In the genomic region with DNA sequence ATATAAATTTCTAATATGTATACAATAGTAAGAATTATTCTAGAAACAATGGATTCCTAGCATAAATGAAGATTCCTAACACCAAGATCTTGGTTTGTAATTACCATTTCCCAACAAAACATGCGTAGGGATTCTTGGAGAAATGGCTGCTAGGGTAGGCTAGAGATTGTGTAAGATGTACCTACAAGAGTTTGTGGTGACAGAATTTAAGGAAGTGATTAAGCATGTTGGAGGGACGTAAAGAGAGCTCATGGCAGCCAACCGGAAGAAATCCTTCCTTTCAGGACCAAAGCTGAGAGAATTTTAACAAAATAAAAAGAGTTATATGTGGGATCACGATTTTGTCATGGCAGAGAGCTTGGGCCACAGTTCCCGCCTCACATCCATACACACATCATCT, we compare ENCODE assay signal across 31 mouse cellular contexts.
"Had no signal": no experiment of that assay in that cellular context is flagged by ENCODE, and none has a peak within 500 bp of the region (broad histone marks: within the 10 kb centered on the region; RNA-seq: fewer than 3 reads in every experiment).

No protein-coding gene starts in this region.

- H3K27ac ChIP-seq: limb, embryonic 10.5 days; limb, embryonic 12.5 days; limb, embryonic 13.5 days; limb, embryonic 15.5 days; liver, embryonic 12.5 days; liver, embryonic 13.5 days; liver, embryonic 14.5 days; liver, embryonic 15.5 days; lung, embryonic 15.5 days; macrophage; midbrain, embryonic 10.5 days; midbrain, embryonic 12.5 days; midbrain, embryonic 13.5 days; midbrain, embryonic 15.5 days; neural tube, embryonic 12.5 days had no signal

- H3K9ac ChIP-seq: limb, embryonic 12.5 days; limb, embryonic 13.5 days; limb, embryonic 15.5 days; liver, embryonic 12.5 days; liver, embryonic 13.5 days; liver, embryonic 14.5 days; liver, embryonic 15.5 days; liver, postnatal 0 days; lung, embryonic 14.5 days; lung, embryonic 15.5 days; midbrain, embryonic 12.5 days; midbrain, embryonic 13.5 days; midbrain, embryonic 15.5 days; neural tube, embryonic 12.5 days had no signal

- H3K9me3 ChIP-seq: limb, embryonic 10.5 days; limb, embryonic 12.5 days; limb, embryonic 13.5 days; limb, embryonic 15.5 days; liver, embryonic 12.5 days; liver, embryonic 13.5 days; liver, embryonic 15.5 days; lung, embryonic 15.5 days; megakaryocyte, embryonic 14.5 days; midbrain, embryonic 10.5 days; midbrain, embryonic 12.5 days; midbrain, embryonic 13.5 days; midbrain, embryonic 15.5 days; neural tube, embryonic 12.5 days had no signal

- H3K36me3 ChIP-seq: limb, embryonic 10.5 days; limb, embryonic 12.5 days; limb, embryonic 13.5 days; limb, embryonic 15.5 days; liver, embryonic 12.5 days; liver, embryonic 13.5 days; liver, embryonic 15.5 days; lung, embryonic 15.5 days; midbrain, embryonic 10.5 days; midbrain, embryonic 12.5 days; midbrain, embryonic 13.5 days; midbrain, embryonic 15.5 days; neural tube, embryonic 12.5 days had no signal

- H3K27me3 ChIP-seq: limb, embryonic 12.5 days; limb, embryonic 13.5 days; limb, embryonic 15.5 days; liver, embryonic 12.5 days; liver, embryonic 13.5 days; liver, embryonic 15.5 days; lung, embryonic 15.5 days; midbrain, embryonic 12.5 days; midbrain, embryonic 13.5 days; midbrain, embryonic 15.5 days; neural tube, embryonic 12.5 days had no signal

- H3K4me2 ChIP-seq: limb, embryonic 13.5 days; limb, embryonic 15.5 days; liver, embryonic 11.5 days; liver, embryonic 12.5 days; liver, embryonic 13.5 days; liver, embryonic 15.5 days; lung, embryonic 14.5 days; lung, embryonic 15.5 days; midbrain, embryonic 11.5 days; midbrain, embryonic 12.5 days; midbrain, embryonic 13.5 days; midbrain, embryonic 15.5 days; neural tube, embryonic 12.5 days had no signal

- H3K4me3 ChIP-seq: limb, embryonic 10.5 days; limb, embryonic 12.5 days; limb, embryonic 13.5 days; limb, embryonic 15.5 days; liver, embryonic 12.5 days; liver, embryonic 13.5 days; liver, embryonic 15.5 days; lung, embryonic 15.5 days; megakaryocyte, embryonic 14.5 days; midbrain, embryonic 10.5 days; midbrain, embryonic 12.5 days; midbrain, embryonic 13.5 days; midbrain, embryonic 15.5 days; myocyte; neural tube, embryonic 12.5 days had no signal

- DNase-seq: left cerebral cortex, postnatal 4 days; liver; liver, embryonic 13.5 days; liver, postnatal 0 days; lung, adult 18-20 months; lung, embryonic 14.5 days; lung, postnatal 10 days; lung, postnatal 14 days; lung, postnatal 36 days; lung, postnatal 4 days; midbrain, embryonic 14.5 days had no signal

- H3K4me1 ChIP-seq: limb, embryonic 15.5 days; liver, embryonic 12.5 days; liver, embryonic 13.5 days; liver, embryonic 15.5 days; lung, embryonic 15.5 days; midbrain, embryonic 10.5 days; midbrain, embryonic 12.5 days; midbrain, embryonic 13.5 days; midbrain, embryonic 15.5 days; neural tube, embryonic 12.5 days had no signal

- ATAC-seq: liver, embryonic 12.5 days; liver, postnatal 0 days; lung, postnatal 0 days; midbrain, embryonic 13.5 days; midbrain, embryonic 15.5 days; midbrain, embryonic 16.5 days had no signal
